Mouse (Mus musculus) heart, embryonic 13.5 days (tissue): ENCODE results near the gene Fcmr. TPM values are rescaled to one million over a fixed set of nuclear protein-coding genes. Genes with fewer than 3 reads are reported as not detected.

Experiments
- ATAC-seq: fragments of 200-750 bp; cut with Nextera tagmentation; 2 replicates; pipeline ENCODE4 v1.8.0; 2017; ENCODE audit warnings: moderate TSS enrichment; ENCODE audit not compliant: insufficient number of reproducible peaks, low FRiP score, low TSS enrichment; ENCODE audit errors: extremely low read depth
- H3K27ac ChIP-seq: fragments of 300-500 bp; sonication (generic); replicated peaks from 2 replicates; pipeline ENCODE4 v1.5.1; 2015; ENCODE audit warnings: moderate library complexity, mild to moderate bottlenecking, inconsistent platforms
- H3K27me3 ChIP-seq: fragments of 300-500 bp; sonication (generic); replicated peaks from 2 replicates; pipeline ENCODE4 v1.6.1; 2015; ENCODE audit warnings: mild to moderate bottlenecking, inconsistent platforms
- H3K36me3 ChIP-seq: fragments of 300-500 bp; sonication (generic); 2 replicates; pipeline ENCODE4 v1.6.1; 2015; ENCODE audit warnings: mild to moderate bottlenecking, inconsistent platforms
- H3K4me1 ChIP-seq: fragments of 300-500 bp; sonication (generic); 2 replicates; pipeline ENCODE4 v1.6.1; 2015; ENCODE audit warnings: inconsistent platforms
- H3K4me2 ChIP-seq: fragments of 300-500 bp; sonication (generic); 2 replicates; pipeline ENCODE4 v1.6.1; 2015; ENCODE audit warnings: inconsistent platforms, mild to moderate bottlenecking, moderate library complexity
- H3K4me3 ChIP-seq: fragments of 300-500 bp; sonication (generic); 2 replicates; pipeline ENCODE4 v1.5.1; 2015; ENCODE audit warnings: moderate library complexity, mild to moderate bottlenecking, inconsistent platforms
- H3K9ac ChIP-seq: fragments of 300-500 bp; sonication (generic); 2 replicates; pipeline ENCODE4 v1.6.1; 2015; ENCODE audit warnings: inconsistent platforms, mild to moderate bottlenecking, moderate library complexity
- H3K9me3 ChIP-seq: fragments of 300-500 bp; sonication (generic); 2 replicates; pipeline ENCODE4 v1.6.1; 2016; ENCODE audit warnings: inconsistent platforms
- WGBS: fragments of 180-500 bp; shearing (Covaris S2); methylation state at CpG from one replicate; pipeline ENCODE4 v1.1.7; 2015; ENCODE audit warnings: mixed read lengths; 5-methylcytosine and 5-hydroxymethylcytosine counted together
- polyA plus RNA-seq: library from polyadenylated mRNA; unstranded; fragments of >200 nt; fragmentation: Nextera tagmentation; extraction: Ambion mirVana; gene quantifications from 2 replicates; pipeline ENCODE4 v1.2.1, GENCODE M21; 2015

The Fcmr gene
- polyA plus RNA-seq, 1 experiment from 2014 or later: 1.1 TPM

DNA sequence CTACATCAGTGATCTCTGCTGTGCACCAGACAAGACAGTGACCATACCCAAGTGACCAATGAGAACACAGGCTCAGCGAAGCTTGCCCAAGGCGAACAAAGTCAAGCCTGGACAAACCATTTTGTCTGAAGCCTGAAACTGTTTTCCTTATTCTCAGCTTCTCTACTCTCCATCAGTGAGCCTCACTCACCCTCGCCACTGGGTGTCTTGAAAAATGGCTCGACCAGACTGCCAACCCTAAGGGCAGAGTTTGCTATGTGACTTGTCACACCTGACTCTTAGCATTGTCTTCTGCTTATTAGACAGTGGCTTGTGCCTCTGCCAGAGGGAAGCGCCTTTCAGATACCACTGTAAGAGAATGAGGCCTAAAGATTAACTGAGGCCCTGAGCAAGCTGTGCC lies 728 bp upstream of the Fcmr start:
- H3K4me1 ChIP-seq: no peaks in the 10 kb centered on the region
- no peak for ATAC-seq
- no peaks in the 10 kb centered on the region for H3K36me3 ChIP-seq
- H3K27me3 ChIP-seq: no peaks in the 10 kb centered on the region
- no peak overlapping the region for H3K4me3 ChIP-seq
- no peak overlapping the region for H3K27ac ChIP-seq
- no peaks in the 10 kb centered on the region for H3K9me3 ChIP-seq
- no peak overlapping the region for H3K9ac ChIP-seq
- WGBS: 82% methylated on average over 5 of the region's 5 CpGs
- H3K4me2 ChIP-seq: no peak overlapping the region

DNA sequence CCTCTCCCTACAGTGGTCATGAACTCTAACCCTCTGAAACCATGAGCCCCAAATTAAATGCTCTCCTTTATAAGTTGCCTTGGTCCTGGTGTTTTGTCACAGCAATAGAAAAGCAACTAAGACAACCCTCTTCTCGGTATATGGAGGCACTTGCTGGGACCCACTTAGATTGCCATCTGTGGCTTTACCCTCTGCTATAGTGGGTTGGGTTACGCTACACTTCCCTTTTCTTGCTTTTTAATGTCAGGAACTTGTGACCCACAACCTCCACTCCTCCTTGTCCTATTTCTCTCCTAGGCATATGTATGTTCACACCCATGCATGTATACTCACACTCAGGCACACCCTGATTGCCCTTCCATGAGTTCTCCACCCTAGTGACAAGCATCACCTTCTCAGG lies 7.4 kb downstream of the Fcmr start:
- Histone ChIP-seq H3K9me3 (no peaks in the 10 kb centered on the region), H3K4me2 (no peak overlapping the region), H3K27me3 (peaks cover 17% of the 10 kb centered on the region), H3K9ac (no peak overlapping the region), H3K27ac (no peak overlapping the region), H3K4me1 (peaks cover 2% of the 10 kb centered on the region; the same call in 1 of the 2 replicates), H3K4me3 (no peak overlapping the region), H3K36me3 (no peaks in the 10 kb centered on the region)
- 80% methylated on average over 2 of the region's 2 CpGs for WGBS
- ATAC-seq: no peak

DNA sequence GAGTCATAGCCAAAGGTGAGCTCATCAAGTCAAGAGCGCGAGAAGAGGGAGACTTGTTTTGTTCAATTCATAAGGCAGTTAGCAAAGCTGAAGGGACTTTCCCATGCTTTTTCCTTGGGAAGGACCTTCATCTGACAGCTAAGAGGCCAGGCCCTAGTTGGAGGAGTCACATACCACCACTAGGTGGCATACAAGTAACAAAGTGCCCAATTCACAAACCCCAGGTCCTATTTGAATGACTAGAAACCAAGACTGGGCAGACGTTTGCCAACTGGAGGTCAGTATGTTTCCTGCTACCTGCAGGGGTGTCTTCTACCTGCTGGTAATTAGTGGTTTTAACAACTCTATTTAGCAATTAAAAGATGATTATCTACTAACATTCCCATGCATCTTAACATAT lies 9.7 kb downstream of the Fcmr start:
- no peak overlapping the region for H3K4me3 ChIP-seq
- ATAC-seq: no peak

DNA sequence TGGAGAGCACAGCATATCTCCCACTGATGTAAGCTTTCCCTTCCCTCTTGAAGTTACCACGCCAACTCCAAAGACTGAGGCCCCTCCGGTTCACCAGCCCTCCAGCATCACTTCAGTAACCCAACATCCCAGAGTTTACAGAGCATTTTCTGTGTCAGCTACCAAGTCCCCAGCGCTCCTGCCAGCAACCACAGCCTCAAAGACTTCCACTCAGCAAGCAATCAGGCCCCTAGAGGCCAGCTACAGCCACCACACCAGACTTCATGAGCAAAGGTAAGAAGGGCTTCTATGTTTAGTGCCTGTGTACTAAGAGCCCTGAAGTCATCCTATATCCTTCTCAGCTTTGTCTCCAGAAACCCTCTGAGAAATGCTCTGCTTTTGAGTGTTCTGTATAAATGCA lies 10.4 kb downstream of the Fcmr start:
- H3K27ac ChIP-seq: no peak overlapping the region
- H3K4me3 ChIP-seq: no peak overlapping the region
- H3K4me1 ChIP-seq: peaks cover 8% of the 10 kb centered on the region; the same call in 1 of the 2 replicates
- 62% methylated on average over 3 of the region's 3 CpGs for WGBS
- no peaks in the 10 kb centered on the region for H3K36me3 ChIP-seq
- ATAC-seq: no peak
- no peak overlapping the region for H3K4me2 ChIP-seq
- no peaks in the 10 kb centered on the region for H3K9me3 ChIP-seq
- H3K27me3 ChIP-seq: peaks cover 37% of the 10 kb centered on the region
- no peak overlapping the region for H3K9ac ChIP-seq

More for the DNA sequence above, 9.7 kb downstream of the Fcmr start:
- Histone ChIP-seq H3K27ac (no peak overlapping the region), H3K27me3 (peaks cover 36% of the 10 kb centered on the region), H3K36me3 (no peaks in the 10 kb centered on the region), H3K9ac (no peak overlapping the region), H3K4me2 (no peak overlapping the region), H3K4me1 (peaks cover 8% of the 10 kb centered on the region; the same call in 1 of the 2 replicates), H3K9me3 (no peaks in the 10 kb centered on the region)
- WGBS: 44% methylated on average over 3 of the region's 3 CpGs

DNA sequence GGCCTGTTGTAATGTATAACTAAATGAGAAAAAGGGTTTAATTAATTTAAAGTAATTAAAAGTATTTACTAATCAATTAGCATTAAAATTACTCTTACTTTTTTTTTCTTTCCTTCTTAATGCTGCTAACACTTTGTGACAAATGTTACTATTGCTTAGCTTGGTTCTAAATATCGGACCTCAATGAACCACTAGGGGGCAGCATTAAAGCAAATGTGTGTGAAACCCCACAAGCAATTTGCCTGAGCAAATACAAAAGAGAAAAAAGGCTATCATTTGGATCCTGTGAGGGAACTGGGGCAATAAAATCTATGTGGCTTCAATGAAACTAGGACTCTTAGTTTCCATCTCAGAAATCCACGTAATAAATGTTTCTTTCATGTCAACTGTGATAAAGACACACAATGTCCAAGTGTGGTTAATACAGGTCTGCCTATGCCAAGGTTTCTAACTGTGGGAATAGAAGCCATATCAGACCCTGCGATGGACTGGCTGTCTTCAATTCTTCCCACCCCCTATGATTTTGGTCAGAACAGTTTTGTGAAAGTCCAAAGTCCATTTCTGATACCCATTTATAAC lies 11.6 kb downstream of the Fcmr start:
- no peaks in the 10 kb centered on the region for H3K9me3 ChIP-seq
- no peak overlapping the region for H3K4me3 ChIP-seq
- ATAC-seq: no peak
- no peaks in the 10 kb centered on the region for H3K36me3 ChIP-seq
- WGBS: 16% methylated on average over 3 of the region's 3 CpGs
- H3K27me3 ChIP-seq: peaks cover 37% of the 10 kb centered on the region
- no peak overlapping the region for H3K9ac ChIP-seq
- H3K4me2 ChIP-seq: no peak overlapping the region
- no peak overlapping the region for H3K27ac ChIP-seq
- peaks cover 8% of the 10 kb centered on the region; the same call in 1 of the 2 replicates for H3K4me1 ChIP-seq

DNA sequence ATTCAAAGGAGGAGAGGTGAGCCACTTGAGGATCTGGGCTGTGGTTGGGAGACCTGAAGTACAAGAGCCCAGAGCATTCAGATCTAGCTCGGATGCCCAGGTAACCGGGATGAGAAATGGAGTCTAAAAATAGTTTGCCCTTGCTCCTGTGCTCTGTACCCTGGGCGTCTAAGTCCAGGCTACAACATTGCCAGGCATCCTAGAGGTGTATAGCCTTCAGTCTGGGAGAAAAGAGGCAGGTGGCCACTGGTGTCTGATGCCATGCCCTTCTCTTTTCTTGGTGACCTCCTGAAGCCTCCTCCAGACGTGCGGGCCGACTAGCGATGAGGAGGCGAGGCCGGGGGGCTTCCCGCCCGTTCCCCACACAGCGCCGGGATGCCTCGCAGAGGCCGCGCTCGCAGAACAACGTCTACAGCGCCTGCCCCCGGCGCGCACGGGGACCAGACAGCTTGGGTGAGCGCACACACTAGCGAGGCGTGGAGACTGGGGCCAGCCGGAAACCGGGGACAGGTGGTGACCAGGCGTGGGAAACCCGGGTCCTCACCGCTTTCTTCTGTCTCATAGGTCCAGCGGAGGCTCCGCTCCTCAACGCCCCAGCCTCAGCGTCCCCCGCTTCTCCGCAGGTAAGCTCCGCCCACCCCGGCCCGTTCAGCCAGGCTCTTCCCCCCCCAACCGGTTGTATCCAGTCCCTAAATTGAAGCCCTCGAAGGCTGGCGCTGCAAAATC lies 12.6 kb downstream of the Fcmr start:
- no peak for ATAC-seq
- Histone ChIP-seq H3K9ac (peak overlapping the region; percentile 73), H3K4me2 (peak overlapping the region; percentile 88), H3K27ac (no peak overlapping the region), H3K9me3 (no peaks in the 10 kb centered on the region), H3K27me3 (peaks cover 37% of the 10 kb centered on the region), H3K4me3 (peak overlapping the region; percentile 57), H3K36me3 (no peaks in the 10 kb centered on the region), H3K4me1 (peaks cover 8% of the 10 kb centered on the region; the same call in 1 of the 2 replicates)
- 2% methylated on average over 43 of the region's 43 CpGs for WGBS

DNA sequence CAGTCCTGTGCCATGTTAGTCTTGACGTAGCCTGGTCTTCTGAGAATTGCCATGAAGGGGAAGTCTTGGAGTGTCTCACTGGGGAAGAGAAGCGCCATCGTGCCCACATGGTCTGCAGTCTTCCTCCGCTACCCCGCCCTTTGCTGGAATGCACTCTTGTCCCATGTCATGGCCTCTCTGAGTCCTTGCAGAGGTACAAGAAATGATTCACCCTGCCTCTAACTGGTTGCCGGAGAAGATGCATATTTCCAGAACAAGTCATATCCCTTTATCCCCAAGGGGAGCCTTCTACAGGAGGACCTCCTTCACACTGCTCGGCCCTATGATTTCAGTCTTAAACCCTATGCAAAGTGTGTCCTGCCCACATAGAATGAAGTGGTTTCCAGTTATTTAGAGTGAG lies 14.5 kb downstream of the Fcmr start:
- 78% methylated on average over 7 of the region's 7 CpGs for WGBS
- no peak for ATAC-seq

DNA sequence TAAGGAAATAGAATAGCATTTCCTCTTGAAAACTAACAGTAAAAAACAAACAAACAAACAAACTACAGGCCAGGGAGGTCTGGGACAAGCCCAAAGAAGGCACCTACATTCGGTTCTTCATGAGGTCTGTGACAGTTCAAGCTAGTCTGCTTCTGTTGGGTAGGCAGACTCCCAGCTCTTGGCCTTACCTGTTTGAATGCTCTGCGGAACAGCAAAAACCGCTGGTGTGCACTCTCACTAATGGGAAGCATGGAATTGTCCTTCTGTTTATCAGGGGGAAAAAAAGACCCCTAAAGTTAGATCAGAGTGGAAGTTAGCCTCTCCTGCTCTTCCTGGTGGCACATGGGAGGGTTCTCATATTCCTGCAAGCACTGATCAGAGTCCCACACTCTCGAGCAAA lies 17.7 kb downstream of the Fcmr start:
- Histone ChIP-seq H3K4me2 (no peak overlapping the region), H3K4me1 (peaks cover 4% of the 10 kb centered on the region; the same call in 1 of the 2 replicates), H3K27ac (no peak overlapping the region), H3K9ac (no peak overlapping the region), H3K9me3 (no peaks in the 10 kb centered on the region), H3K36me3 (no peaks in the 10 kb centered on the region), H3K27me3 (peaks cover 42% of the 10 kb centered on the region), H3K4me3 (no peak overlapping the region)
- 75% methylated on average over 4 of the region's 4 CpGs for WGBS
- no peak for ATAC-seq

More for the DNA sequence above, 14.5 kb downstream of the Fcmr start:
- Histone ChIP-seq H3K36me3 (no peaks in the 10 kb centered on the region), H3K27ac (no peak overlapping the region), H3K4me3 (no peak overlapping the region), H3K9ac (no peak overlapping the region), H3K4me1 (peaks cover 8% of the 10 kb centered on the region; the same call in 1 of the 2 replicates), H3K9me3 (no peaks in the 10 kb centered on the region), H3K27me3 (peaks cover 37% of the 10 kb centered on the region), H3K4me2 (no peak overlapping the region)

DNA sequence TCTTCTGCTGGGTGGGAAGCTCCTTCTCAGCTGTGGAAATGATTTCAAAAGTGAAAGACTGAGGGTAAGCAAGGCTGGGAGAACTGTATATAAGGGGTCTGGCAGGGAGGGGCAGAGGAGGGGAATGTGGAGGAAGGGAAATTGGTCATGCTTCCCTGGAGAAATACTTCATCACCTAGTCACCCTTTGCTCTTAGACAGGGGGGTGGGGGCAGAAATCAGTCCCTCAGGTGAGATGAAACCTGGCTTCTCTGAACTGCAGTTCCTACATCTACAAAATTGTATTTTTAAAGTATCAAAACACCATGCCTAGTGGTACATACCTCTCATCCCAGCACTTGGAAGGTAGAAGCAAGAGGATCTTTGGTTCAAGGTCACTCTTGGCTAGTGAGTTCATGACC lies 21.9 kb downstream of the Fcmr start, which contains the start of gene Il24:
Gene Il24, minus strand, starts transcription at position 101 of the 400 bp plus-strand sequence.
- ATAC-seq: no peak

DNA sequence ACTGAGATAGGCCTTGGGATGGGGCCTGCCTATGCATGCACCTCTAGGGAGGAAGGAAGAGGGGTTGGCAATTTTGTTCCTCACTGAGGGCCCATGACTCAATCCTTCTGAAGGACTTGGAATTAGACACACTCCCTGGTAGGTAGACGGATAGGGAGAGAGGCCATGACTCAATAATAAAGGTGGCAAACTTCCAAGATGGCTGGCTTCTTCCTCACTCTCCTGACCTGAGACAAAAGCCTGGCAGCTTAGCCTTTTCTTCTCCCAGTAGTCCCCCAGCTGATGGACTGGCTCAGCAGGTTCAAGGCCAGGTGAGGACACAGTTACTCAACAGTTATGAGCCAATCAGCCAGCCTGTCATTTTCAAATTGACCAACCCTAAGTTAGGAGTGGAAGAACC lies 27.0 kb downstream of the Fcmr start:
- Histone ChIP-seq H3K36me3 (no peaks in the 10 kb centered on the region), H3K4me2 (no peak overlapping the region), H3K4me1 (no peaks in the 10 kb centered on the region), H3K9ac (no peak overlapping the region), H3K27me3 (no peaks in the 10 kb centered on the region; the same call in 1 of the 2 replicates), H3K9me3 (no peaks in the 10 kb centered on the region), H3K4me3 (no peak overlapping the region), H3K27ac (no peak overlapping the region)
- no peak for ATAC-seq
- WGBS: 58% methylated on average over 1 of the region's 1 CpGs

More for the DNA sequence above, 21.9 kb downstream of the Fcmr start, which contains the start of gene Il24:
- H3K9me3 ChIP-seq: no peaks in the 10 kb centered on the region
- no peak within 1 kb of the TSS for H3K9ac ChIP-seq
- H3K4me3 ChIP-seq: no peak within 1 kb of the TSS
- H3K4me1 ChIP-seq: no peaks in the 10 kb centered on the region
- no peak within 1 kb of the TSS for H3K27ac ChIP-seq
- H3K4me2 ChIP-seq: no peak within 1 kb of the TSS
- H3K36me3 ChIP-seq: no peaks in the 10 kb centered on the region
- H3K27me3 ChIP-seq: peaks cover 25% of the 10 kb centered on the region

DNA sequence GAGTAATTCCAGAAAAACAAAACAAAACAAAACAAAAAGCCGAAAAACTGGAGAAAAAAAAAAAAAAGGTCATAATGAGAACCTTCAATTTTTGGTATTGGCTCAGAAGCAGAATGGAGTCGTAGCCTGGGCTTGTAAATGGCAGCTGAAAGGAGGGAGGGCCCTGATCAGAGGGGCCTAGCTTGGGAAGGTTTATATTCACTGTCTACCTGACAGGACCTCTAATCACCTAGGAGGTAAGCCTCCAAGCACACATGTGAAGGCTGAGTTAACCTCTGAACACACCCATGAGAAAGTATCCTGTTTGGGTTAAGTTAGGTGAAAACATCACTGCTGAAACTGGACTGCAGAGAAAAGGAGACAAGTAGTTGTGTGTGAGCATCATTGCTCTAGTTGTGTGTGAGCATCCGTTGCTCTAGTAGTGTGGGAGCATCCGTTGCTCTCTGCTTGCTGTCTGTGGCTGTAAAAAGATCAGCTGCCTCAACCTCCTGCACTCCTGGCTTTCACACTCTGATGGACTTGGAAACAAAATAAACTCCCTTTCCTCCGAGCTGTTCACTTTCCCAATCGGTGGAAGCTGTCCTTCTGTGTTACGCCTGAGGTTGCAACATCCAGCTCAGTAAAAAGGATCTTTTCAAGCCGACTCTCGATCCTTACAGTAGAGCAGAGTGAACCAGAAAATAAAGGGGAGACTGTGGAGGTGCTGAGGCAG lies 28.0 kb downstream of the Fcmr start:
- no peak for ATAC-seq
- Histone ChIP-seq H3K27ac (no peak overlapping the region), H3K4me3 (no peak overlapping the region), H3K9me3 (no peaks in the 10 kb centered on the region), H3K4me1 (no peaks in the 10 kb centered on the region), H3K9ac (no peak overlapping the region), H3K27me3 (no peaks in the 10 kb centered on the region; the same call in 1 of the 2 replicates), H3K4me2 (no peak overlapping the region), H3K36me3 (no peaks in the 10 kb centered on the region)
- WGBS: 75% methylated on average over 9 of the region's 9 CpGs
